Mouse (Mus musculus): ENCODE measurements around the gene Ftcd. TPM values are rescaled to one million over a fixed set of nuclear protein-coding genes. Genes with fewer than 3 reads are reported as not detected.

Ftcd gene
- polyA plus RNA-seq, 1 experiment from 2014 or later = 18.3 TPM

- Histone ChIP-seq H3K36me3 (peaks cover 58% of the 10 kb centered on the region), H3K4me3 (no peak overlapping the region), H3K27ac (no peak overlapping the region), H3K4me2 (no peak overlapping the region), H3K27me3 (replicated peaks) (no peaks in the 10 kb centered on the region), H3K9me3 (replicated peaks) (no peaks in the 10 kb centered on the region), H3K9ac (no peak overlapping the region), H3K4me1 (no peaks in the 10 kb centered on the region)
- no peak for ATAC-seq
- WGBS (ENCODE audit: insufficient replicate concordance) = 76% methylated on average over 5 of the region's 5 CpGs
These were observed 21.4 kb upstream of the Ftcd start for GRCm38 (mm10) chr10:76554061-76554460.

- no peak within 1 kb of the TSS for H3K9ac ChIP-seq
- H3K4me1 ChIP-seq = no peaks in the 10 kb centered on the region
- H3K4me2 ChIP-seq = no peak within 1 kb of the TSS
- H3K4me3 ChIP-seq = no peak within 1 kb of the TSS
- no peaks in the 10 kb centered on the region for H3K36me3 ChIP-seq
- H3K27ac ChIP-seq = no peak within 1 kb of the TSS
- 77% methylated on average over 10 of the region's 10 CpGs for WGBS (ENCODE audit: insufficient replicate concordance)
- H3K9me3 ChIP-seq (replicated peaks) = no peaks in the 10 kb centered on the region
- 0 out of 2 replicates have a peak, but pooled peaks cover 4% of the 10 kb centered on the region for H3K27me3 ChIP-seq (replicated peaks)
- no peak for ATAC-seq
These were observed 13.5 kb upstream of the Ftcd start, which contains the start of gene Spatc1l for GRCm38 (mm10) chr10:76561972-76562371. Spatc1l (plus strand) TSS chr10:76562272.

GRCm38 (mm10) chr10:76569996-76570685 lies 5.3 kb upstream of the Ftcd start:
- ATAC-seq = no peak
- no peak overlapping the region for H3K27ac ChIP-seq
- 74% methylated on average over 22 of the region's 22 CpGs for WGBS (ENCODE audit: insufficient replicate concordance)

GRCm38 (mm10) chr10:76571070-76571469 lies 4.4 kb upstream of the Ftcd start:
- H3K4me2 ChIP-seq = no peak overlapping the region
- ATAC-seq = no peak
- H3K9ac ChIP-seq = no peak overlapping the region
- H3K27ac ChIP-seq = no peak overlapping the region
- WGBS (ENCODE audit: insufficient replicate concordance) = 22% methylated on average over 2 of the region's 2 CpGs
- H3K27me3 ChIP-seq (replicated peaks) = no peaks in the 10 kb centered on the region
- H3K36me3 ChIP-seq = no peaks in the 10 kb centered on the region
- no peaks in the 10 kb centered on the region; the same call in 1 of the 2 replicates for H3K4me1 ChIP-seq
- no peak overlapping the region for H3K4me3 ChIP-seq
- H3K9me3 ChIP-seq (replicated peaks) = no peaks in the 10 kb centered on the region

More at GRCm38 (mm10) chr10:76569996-76570685, 5.3 kb upstream of the Ftcd start:
- Histone ChIP-seq H3K4me1 (no peaks in the 10 kb centered on the region; the same call in 1 of the 2 replicates), H3K9me3 (replicated peaks) (no peaks in the 10 kb centered on the region), H3K27me3 (replicated peaks) (no peaks in the 10 kb centered on the region), H3K4me3 (no peak overlapping the region), H3K4me2 (no peak overlapping the region), H3K9ac (no peak overlapping the region), H3K36me3 (no peaks in the 10 kb centered on the region)

- H3K27me3 ChIP-seq (replicated peaks) = no peaks in the 10 kb centered on the region
- no peak overlapping the region for H3K4me2 ChIP-seq
- no peaks in the 10 kb centered on the region; the same call in 1 of the 2 replicates for H3K4me1 ChIP-seq
- H3K27ac ChIP-seq = no peak overlapping the region
- no peak overlapping the region for H3K4me3 ChIP-seq
- no peaks in the 10 kb centered on the region for H3K36me3 ChIP-seq
- ATAC-seq = no peak
- H3K9ac ChIP-seq = no peak overlapping the region
- WGBS (ENCODE audit: insufficient replicate concordance) = 70% methylated on average over 3 of the region's 3 CpGs
- H3K9me3 ChIP-seq (replicated peaks) = no peaks in the 10 kb centered on the region
These were observed 3.3 kb upstream of the Ftcd start for GRCm38 (mm10) chr10:76572151-76572550.

- Histone ChIP-seq H3K27ac (peak overlapping the region; percentile 71; the same call in 1 of the 2 replicates), H3K4me1 (no peaks in the 10 kb centered on the region; the same call in 1 of the 2 replicates), H3K9me3 (replicated peaks) (no peaks in the 10 kb centered on the region), H3K9ac (no peak overlapping the region), H3K4me3 (no peak overlapping the region), H3K36me3 (no peaks in the 10 kb centered on the region), H3K4me2 (no peak overlapping the region), H3K27me3 (replicated peaks) (no peaks in the 10 kb centered on the region)
- peak; percentile 55 for ATAC-seq
- WGBS (ENCODE audit: insufficient replicate concordance) = 55% methylated on average over 7 of the region's 7 CpGs
These were observed 1.5 kb downstream of the Ftcd start for GRCm38 (mm10) chr10:76576920-76577319.

- Histone ChIP-seq H3K27me3 (replicated peaks) (peaks cover 6% of the 10 kb centered on the region; the same call in 1 of the 2 replicates), H3K4me1 (0 out of 2 replicates have a peak, but pooled peaks cover 6% of the 10 kb centered on the region), H3K9me3 (replicated peaks) (no peaks in the 10 kb centered on the region), H3K4me3 (no peak overlapping the region), H3K9ac (no peak overlapping the region), H3K36me3 (no peaks in the 10 kb centered on the region), H3K4me2 (no peak overlapping the region), H3K27ac (no peak overlapping the region)
- ATAC-seq = peak; percentile 42; the same call in 1 of the 2 replicates
- WGBS (ENCODE audit: insufficient replicate concordance) = 16% methylated on average over 10 of the region's 10 CpGs
These were observed 8.7 kb downstream of the Ftcd start for GRCm38 (mm10) chr10:76584138-76584537.

GRCm38 (mm10) chr10:76586190-76586589 lies 10.7 kb downstream of the Ftcd start:
- no peak overlapping the region for H3K4me2 ChIP-seq
- no peak for ATAC-seq
- H3K9ac ChIP-seq = no peak overlapping the region
- no peaks in the 10 kb centered on the region for H3K9me3 ChIP-seq (replicated peaks)
- H3K27ac ChIP-seq = no peak overlapping the region
- H3K4me1 ChIP-seq = 0 out of 2 replicates have a peak, but pooled peaks cover 6% of the 10 kb centered on the region
- no peak overlapping the region for H3K4me3 ChIP-seq
- H3K27me3 ChIP-seq (replicated peaks) = peaks cover 6% of the 10 kb centered on the region; the same call in 1 of the 2 replicates
- 32% methylated on average over 1 of the region's 1 CpGs for WGBS (ENCODE audit: insufficient replicate concordance)
- no peaks in the 10 kb centered on the region for H3K36me3 ChIP-seq

GRCm38 (mm10) chr10:76590197-76590596 lies 14.7 kb downstream of the Ftcd start:
- no peak overlapping the region for H3K9ac ChIP-seq
- H3K36me3 ChIP-seq = no peaks in the 10 kb centered on the region
- H3K9me3 ChIP-seq (replicated peaks) = no peaks in the 10 kb centered on the region
- no peak overlapping the region for H3K4me3 ChIP-seq
- no peak overlapping the region for H3K27ac ChIP-seq
- no peaks in the 10 kb centered on the region for H3K27me3 ChIP-seq (replicated peaks)
- H3K4me1 ChIP-seq = no peaks in the 10 kb centered on the region
- 72% methylated on average over 11 of the region's 11 CpGs for WGBS (ENCODE audit: insufficient replicate concordance)
- ATAC-seq = no peak
- no peak overlapping the region for H3K4me2 ChIP-seq

- ATAC-seq = no peak
- no peak overlapping the region for H3K9ac ChIP-seq
- H3K27me3 ChIP-seq (replicated peaks) = no peaks in the 10 kb centered on the region; the same call in 1 of the 2 replicates
- no peaks in the 10 kb centered on the region for H3K9me3 ChIP-seq (replicated peaks)
- H3K36me3 ChIP-seq = no peaks in the 10 kb centered on the region
- H3K4me3 ChIP-seq = no peak overlapping the region
- no peaks in the 10 kb centered on the region for H3K4me1 ChIP-seq
- H3K27ac ChIP-seq = no peak overlapping the region
- no peak overlapping the region for H3K4me2 ChIP-seq
- 79% methylated on average over 31 of the region's 31 CpGs for WGBS (ENCODE audit: insufficient replicate concordance)
These were observed 20.9 kb downstream of the Ftcd start for GRCm38 (mm10) chr10:76596338-76596737.

GRCm38 (mm10) chr10:76602690-76603089 lies 27.2 kb downstream of the Ftcd start:
- WGBS (ENCODE audit: insufficient replicate concordance) = 46% methylated on average over 3 of the region's 3 CpGs
- H3K4me2 ChIP-seq = no peak overlapping the region
- H3K9me3 ChIP-seq (replicated peaks) = no peaks in the 10 kb centered on the region
- no peak for ATAC-seq
- H3K36me3 ChIP-seq = no peaks in the 10 kb centered on the region
- no peak overlapping the region for H3K4me3 ChIP-seq
- H3K4me1 ChIP-seq = no peaks in the 10 kb centered on the region
- H3K27ac ChIP-seq = no peak overlapping the region
- H3K9ac ChIP-seq = no peak overlapping the region
- no peaks in the 10 kb centered on the region; the same call in 1 of the 2 replicates for H3K27me3 ChIP-seq (replicated peaks)

- no peak overlapping the region for H3K27ac ChIP-seq
- H3K4me3 ChIP-seq = no peak overlapping the region
- no peak overlapping the region for H3K4me2 ChIP-seq
- H3K9me3 ChIP-seq (replicated peaks) = no peaks in the 10 kb centered on the region
- 65% methylated on average over 7 of the region's 7 CpGs for WGBS (ENCODE audit: insufficient replicate concordance)
- 0 out of 2 replicates have a peak, but pooled peaks cover 6% of the 10 kb centered on the region for H3K36me3 ChIP-seq
- no peaks in the 10 kb centered on the region for H3K27me3 ChIP-seq (replicated peaks)
- ATAC-seq = no peak
- no peaks in the 10 kb centered on the region for H3K4me1 ChIP-seq
- H3K9ac ChIP-seq = no peak overlapping the region
These were observed 37.0 kb downstream of the Ftcd start for GRCm38 (mm10) chr10:76612473-76612872.
